Mouse (Mus musculus) C2C12 (cell line): ENCODE data around the gene Mavs.

ENCODE experiments used
- CEBPB ChIP-seq: IDR thresholded peaks from one replicate; pipeline ENCODE4 v1.6.1; 2011; ENCODE audit warnings: low read depth, mild to moderate bottlenecking, control low read depth, moderate library complexity
- CTCF ChIP-seq: IDR thresholded peaks from one replicate; pipeline ENCODE4 v1.5.1; 2011; ENCODE audit not compliant: control insufficient read depth, insufficient read depth, insufficient read length
- MAX ChIP-seq: IDR thresholded peaks from one replicate; pipeline ENCODE4 v1.6.1; 2011; ENCODE audit warnings: mild to moderate bottlenecking, control low read depth
- MYOD1 ChIP-seq: IDR thresholded peaks from one replicate; pipeline ENCODE4 v1.6.1; 2011; ENCODE audit warnings: low read depth; ENCODE audit not compliant: control insufficient read depth, insufficient read length
- USF1 ChIP-seq: IDR thresholded peaks from one replicate; pipeline ENCODE4 v1.6.1; 2011; ENCODE audit warnings: low read depth, mild to moderate bottlenecking, control low read depth, moderate library complexity

GRCm38 (mm10) chr2:131190344-131191004, 43.4 kb upstream of the Mavs start:
- no peak for TF ChIP-seq CTCF
- no peak for TF ChIP-seq USF1
- no peak for TF ChIP-seq MAX
- TF ChIP-seq CEBPB, result no peak
- TF ChIP-seq MYOD1, result no peak
